Mouse (Mus musculus): Measurements from ENCODE around the gene Fbxl12.

Gene Fbxl12

DNA sequence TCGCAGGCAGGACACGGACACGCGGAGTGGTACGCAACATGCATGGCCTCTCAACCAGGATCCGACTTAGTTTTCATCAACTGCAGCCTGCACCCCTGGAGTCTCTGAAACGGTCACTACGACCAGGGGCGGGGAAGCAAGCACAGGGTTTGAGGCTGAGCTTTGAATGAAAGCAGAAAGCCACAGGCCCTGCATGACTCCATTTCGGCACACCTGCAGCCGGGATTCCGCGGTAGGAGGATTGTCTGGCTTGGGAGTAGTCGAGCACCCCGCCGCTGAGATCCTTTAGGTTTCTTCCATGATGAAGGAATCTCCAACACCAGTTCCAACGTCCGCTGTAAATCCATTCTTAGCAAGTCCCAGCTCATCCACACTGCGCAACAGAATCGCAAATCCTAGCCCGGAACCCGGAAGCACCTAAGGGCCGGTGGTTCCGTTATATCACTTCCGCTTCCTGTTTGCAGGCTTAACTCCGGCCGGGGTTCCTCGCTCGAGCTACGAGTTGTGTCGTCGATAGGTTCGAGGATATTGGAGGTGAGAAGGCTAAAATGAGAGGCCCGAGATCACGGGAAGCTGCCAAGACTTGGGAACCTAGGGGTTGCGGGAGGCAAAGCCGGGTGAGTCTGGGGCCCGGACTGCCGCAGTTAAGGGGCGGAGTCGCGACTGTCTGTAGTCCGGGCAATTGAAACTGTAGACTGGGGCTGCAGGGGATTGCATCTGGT lies at the start of gene Fbxl12:
Gene Fbxl12 (minus strand): TSS at position 408 of the 722 bp plus-strand sequence.
- peak; percentile 92 for DNase-seq (ENCODE audit: low read depth, low spot score)

DNA sequence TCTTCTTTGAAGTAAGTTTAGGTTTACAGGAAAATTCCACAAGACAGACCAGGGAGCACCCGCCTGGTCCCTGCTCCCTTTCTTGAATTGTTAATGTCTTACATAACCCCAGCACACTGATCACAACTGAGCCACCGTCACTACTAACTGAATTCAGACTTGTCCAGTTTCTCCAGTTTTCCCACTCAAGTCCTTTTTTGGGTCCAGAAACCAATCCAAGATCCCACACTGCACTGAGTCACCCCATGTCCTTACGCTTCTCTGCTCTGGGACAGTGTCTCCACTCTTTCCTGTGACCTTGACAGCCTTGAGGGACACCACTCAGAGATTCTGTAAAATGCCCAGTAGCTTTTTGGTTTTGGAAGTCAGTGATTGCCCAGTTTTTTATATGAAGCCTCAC lies 48.3 kb upstream of the Fbxl12 start:
- DNase-seq (ENCODE audit: low read depth, low spot score) = no peak

DNA sequence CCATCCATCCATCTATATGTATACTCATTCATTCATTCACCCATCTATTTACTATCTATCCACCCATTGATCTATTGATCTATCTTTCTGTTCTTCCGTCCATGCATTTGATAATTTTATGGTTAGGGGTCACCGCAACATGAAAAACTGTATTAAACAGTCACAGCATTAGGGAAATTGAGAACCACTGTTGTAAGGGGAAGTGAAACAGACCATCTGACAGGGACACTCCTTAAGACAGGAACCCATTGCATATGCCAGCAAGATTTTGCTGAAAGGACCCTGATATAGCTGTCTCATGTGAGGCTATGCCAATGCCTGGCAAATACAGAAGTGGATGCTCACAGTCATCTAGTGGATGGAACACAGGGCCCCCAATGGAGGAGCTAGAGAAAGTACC lies 45.9 kb upstream of the Fbxl12 start:
- peak; percentile 48 for DNase-seq (ENCODE audit: low read depth, low spot score)

DNA sequence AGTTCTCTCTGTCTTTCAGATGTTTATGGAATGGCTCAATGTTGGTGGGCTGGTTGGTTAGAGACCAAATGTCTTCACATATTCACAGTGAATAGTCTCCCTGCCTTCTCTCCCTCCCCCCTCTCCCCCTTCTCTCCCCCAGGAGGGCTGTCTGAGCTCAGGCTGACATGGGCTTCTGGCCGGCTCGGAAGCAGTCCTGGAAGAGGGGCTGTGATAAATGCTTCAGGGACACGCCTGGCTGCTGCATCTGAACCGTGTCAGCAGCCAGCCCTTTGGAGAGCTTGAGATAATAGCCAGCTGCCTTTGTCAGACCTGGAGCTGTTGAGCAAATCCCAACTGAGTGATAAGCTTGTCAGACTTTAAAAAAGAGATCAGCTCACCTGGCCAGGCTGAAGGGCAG lies 45.3 kb upstream of the Fbxl12 start:
- no peak for DNase-seq (ENCODE audit: low read depth, low spot score)

DNA sequence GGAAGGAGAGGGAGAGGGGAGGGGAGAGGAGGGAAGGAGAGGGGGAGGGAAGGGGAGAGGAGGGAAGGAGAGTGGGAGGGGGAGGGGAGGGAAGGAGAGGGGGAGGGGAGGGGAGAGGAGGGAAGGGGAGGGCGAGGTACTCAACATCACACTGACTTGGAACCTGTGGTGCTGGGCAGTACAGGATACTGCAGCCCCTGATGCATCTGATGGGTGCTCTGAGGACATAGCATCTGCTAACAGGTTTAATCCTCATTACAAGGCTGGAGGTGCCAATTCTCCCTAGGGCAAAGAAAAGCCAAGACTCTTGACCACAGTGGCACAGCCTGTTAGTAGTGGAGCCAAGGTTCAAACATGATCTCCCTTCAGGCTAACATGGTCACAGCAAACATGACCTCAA lies 44.8 kb upstream of the Fbxl12 start:
- DNase-seq (ENCODE audit: low read depth, low spot score) = no peak

DNA sequence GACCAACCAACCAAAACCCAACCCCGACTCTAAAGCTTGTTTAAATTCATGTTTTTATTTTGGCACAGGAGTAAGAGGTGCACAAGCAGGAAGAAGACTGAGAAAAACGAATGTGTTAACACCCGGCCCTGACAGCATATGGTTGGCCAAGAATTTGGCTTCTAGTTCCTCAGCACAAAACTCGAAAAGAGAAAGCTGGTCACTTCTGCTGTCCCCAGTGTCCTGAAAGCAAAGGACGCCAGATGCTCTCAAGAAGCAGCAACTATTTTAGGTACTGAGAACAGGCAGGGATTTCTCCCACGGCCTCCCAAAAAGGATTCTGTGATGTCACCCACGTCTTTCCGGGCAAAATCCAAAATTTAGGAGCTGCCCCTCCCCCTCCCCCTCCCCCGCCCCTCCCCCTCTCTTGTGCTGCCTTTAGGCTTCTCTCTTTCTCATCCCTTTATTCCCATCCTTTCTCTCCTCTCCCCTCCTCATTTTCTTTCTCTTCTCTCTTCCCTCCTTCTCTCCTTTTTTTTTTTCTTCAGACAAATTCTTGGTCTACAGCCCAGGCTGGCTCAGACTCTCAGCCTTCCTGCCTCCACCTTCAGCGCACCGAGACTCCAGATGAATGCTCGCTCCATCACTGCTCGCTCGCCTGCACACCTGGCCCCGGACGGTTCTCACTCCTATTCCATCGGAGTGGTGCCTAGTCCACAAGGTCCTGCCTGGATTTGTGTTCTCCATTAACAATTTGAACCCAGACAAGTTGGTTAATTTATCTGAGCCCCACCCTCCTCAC lies 40.7 kb upstream of the Fbxl12 start:
- no peak for DNase-seq (ENCODE audit: low read depth, low spot score)

DNA sequence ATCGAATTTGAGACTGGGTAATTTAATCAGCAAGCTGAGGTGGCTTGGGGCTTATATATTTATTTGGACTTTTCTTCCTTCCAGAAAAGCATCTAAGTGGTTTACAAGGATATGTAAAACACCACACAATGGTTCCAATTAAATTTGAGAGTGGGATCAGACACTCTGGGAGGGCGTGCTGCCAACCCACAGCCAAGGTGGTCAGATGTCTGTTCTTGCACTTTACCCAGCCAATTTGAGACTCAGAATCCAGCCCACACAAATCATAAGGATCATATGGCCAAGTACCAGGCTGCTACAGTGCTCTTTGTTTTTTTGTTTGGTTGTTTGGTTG lies 37.8 kb upstream of the Fbxl12 start:
- DNase-seq (ENCODE audit: low read depth, low spot score) = no peak

DNA sequence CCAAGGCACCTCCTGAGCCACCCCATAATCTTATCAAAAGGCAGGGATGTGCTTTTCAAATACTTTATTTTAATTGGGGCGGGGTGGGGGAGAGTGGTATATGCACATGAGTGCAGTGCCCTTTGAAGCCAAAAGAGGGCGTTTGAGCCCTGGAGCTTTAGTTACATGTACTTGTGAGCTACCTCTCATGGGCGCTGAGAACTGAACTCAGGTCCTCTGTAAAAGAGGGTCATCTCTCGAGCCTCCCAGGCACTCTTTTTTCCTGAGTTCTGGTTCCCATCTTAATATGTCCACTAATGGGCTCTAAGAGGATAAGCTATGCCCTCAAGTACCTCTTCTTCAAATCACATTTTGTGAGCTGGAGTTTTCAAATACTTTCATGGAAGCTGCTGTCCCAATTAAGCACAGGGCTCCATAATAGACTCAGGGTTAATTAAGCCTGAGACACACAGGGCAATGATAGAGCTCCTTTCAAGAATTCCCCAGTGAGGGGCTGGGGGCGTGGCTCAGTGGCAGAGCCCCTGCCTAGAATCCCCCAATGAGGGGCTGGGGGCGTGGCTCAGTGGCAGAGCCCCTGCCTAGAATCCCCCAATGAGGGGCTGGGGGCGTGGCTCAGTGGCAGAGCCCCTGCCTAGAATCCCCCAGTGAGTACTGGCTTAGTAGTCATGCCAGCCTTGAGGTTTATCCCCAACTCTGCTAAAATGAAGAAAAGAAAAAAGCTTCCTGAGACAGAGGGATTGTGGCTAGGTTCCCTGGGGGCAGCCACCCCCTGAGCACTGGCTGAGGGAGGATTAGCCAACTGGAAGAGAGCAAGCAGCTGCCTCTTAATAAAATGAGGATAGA lies 37.2 kb upstream of the Fbxl12 start:
- no peak for DNase-seq (ENCODE audit: low read depth, low spot score)

DNA sequence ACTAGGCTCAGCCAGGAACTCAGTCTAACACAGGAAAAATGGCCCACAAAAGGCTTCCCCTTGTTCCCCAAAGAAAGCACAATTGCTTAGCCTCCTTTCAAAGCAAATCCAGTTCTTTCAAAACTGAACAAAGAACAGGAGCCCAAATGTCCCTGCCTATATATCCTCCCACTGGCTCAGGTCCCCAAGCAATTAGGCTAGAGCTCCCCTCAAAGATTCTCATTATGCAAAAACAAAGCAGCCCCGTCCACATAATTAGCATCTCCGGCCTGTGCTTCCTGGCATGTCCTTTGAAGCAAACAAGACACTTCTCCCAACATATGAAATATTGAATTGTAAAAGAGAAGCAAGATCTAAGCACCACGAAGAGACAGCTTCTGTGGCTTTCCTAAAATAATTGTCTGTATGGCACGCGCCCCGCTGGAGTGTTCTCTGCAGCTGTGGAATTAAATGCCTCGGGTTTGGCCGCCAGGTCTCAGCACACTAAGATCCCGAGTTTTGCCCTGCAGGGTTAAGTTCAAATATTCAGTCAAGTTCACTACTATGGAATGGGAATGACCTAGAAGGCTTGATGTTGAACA lies 35.9 kb upstream of the Fbxl12 start:
- no peak for DNase-seq (ENCODE audit: low read depth, low spot score)

DNA sequence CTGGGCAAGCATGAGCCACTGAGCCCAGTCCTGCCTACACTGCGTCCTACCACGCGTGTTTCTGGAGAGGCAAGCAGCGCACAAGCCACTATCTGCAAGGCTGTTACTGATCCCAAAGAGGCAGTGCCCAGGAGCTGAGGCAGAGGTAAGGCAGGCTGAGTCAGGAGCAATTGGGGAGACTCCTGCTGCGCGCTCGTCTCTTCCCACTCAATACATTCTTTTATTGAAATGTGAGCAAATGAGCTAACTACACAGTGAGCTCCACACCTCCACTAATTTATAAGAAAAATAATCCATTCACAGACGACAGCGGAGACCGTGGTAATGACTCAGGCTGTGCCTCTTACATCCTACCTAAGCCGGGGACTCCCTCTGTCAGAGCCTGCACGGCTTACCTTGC lies 33.3 kb upstream of the Fbxl12 start:
- no peak for DNase-seq (ENCODE audit: low read depth, low spot score)

DNA sequence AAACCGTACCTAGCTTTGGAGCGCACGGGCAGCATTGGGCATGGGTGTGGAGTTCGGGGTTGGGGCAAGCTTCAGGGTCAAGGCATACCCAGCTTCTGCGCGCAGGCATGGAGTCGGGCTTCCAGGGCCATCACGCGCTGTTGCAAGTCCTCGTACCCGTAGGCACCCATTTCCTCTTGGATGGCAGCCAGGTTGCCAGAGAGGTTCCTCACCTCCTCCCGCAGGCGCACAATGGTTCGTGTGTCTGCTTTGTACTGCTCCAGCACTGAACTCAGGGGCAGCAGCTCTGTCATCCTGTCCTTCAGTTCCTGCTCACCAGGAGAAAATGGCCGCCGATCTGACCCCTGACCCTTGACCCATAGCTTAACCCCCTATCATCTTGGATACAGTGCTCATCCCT lies 27.5 kb upstream of the Fbxl12 start:
- no peak for DNase-seq (ENCODE audit: low read depth, low spot score)

DNA sequence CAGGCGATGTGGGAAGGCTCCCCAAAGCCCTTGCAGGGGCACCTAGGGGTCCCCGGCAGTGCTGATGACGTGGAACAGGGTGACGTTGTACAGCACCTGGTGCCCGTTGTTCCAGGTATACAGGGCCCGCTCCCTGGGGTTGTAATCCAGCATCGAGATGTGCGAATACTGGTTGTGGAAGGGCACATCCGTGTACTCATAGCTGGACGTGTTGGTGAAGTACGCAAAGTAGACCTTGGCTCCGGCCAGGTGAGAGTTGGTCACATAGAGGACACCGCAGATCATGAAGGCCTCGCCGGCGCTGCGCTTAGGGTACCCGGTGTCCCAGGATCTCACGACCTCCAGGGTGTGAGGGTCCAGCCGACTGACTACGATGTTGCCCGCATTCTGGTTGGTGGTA lies 23.5 kb upstream of the Fbxl12 start:
- no peak for DNase-seq (ENCODE audit: low read depth, low spot score)

DNA sequence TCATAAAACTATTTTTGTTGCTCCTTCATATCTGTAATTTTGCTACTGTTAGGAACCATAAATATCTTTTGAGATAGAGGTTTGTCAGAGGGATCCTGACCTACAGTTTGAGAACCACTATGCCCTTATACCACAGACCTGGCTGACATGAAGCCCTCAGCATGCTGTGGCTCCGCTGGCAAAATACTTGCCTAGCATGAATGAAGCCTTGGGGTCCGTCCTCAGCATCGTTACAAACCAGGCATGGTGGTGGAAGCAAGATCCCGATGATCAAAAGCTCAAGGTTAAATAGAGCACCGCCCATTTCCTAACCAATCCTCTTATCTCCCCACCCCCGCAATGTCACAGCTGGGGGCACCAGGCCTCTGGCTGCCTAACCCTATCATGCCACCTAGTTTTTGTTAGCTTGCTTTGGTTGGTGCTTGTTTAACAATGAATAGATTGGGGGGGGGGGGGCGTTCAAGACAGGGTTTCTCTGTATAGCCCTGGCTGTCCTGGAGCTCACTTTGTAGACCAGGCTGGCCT lies 22.0 kb upstream of the Fbxl12 start:
- DNase-seq (ENCODE audit: low read depth, low spot score) = no peak

DNA sequence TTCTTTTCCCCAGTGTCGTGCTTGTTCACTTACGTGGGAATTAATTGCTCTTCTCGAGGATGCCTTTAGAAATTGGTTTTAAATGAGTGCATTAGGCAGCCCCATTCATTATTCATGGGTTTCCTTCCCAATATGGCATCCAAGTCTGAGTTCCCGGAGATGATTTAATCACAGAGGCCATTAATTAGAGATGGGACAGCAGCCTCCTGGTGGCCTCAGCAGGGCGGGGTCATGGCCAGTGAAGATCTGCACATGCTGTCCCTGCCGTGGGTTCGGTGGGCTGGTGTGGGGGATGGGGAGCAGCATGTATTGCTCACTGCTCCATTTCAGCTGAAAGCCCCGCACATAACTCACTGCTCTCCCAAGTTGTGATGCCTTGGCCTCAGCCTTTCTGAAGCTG lies 21.4 kb upstream of the Fbxl12 start:
- no peak for DNase-seq (ENCODE audit: low read depth, low spot score)

DNA sequence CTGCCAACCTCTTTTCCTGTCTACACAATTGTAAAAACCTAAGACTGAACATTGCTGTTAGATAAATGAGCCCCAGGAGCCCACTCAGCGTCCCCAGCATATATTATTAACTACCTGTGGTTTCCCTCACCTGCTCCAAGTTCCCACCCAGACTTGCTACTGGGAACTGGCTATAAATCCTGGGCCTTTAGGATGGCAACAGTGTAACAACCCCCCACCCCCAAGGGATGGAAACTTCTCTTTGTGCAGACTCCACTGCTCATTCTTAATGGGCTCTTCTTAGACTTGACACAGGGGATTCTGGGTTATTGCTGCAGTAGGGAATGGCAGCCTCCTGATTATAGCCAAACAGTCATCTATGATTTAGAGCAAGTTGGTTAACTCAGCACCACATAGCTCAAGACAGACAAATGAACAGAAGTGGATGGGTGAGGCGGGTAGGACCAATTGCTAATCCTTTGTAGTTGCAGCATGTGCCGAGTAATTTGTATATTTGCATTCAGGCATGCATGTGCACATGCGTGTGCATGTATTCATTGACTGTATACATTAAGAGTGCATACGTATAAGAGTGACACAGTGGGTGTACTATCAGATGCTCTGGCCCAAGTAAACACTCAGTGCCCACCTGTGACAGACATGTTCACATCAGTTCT lies 20.5 kb upstream of the Fbxl12 start:
- no peak for DNase-seq (ENCODE audit: low read depth, low spot score)

DNA sequence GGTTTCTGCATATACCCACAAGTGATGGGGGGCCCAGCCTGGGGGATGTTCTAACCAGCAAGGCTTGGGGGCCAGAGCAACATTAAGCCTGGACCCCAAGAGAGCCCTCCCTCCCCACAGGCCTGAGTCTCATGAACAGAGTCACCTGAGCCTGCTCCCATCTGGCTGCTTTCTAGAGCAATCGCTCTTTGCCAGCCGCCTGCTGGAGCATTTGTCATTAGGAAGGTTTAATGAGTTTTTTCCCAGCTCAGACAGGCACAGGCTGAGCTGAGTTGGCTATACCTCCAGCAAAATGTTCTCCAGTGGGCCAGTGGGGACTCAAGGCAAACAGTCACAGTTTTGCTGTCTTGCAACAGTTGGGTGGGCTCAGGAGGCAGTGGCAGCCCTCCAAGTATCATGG lies 19.8 kb upstream of the Fbxl12 start:
- no peak for DNase-seq (ENCODE audit: low read depth, low spot score)

DNA sequence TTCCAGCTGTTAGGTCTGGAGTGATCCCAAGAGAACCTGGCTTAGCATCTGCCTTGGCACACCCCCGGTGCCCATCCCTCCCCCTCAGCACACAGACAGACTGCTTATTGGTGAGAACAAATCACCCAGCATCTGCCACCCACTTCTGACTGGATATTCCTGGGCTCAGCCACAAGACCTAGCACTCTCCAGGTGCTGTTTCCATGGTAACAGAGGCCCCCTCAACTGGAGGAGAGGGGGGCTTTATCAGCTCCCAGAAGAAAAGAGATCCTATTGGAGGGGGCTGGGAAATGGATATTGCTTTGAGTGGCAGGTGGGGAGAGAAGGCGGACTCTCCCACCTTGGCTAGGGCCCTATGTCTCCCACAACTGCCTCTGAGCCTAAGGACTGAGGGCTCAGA lies 19.4 kb upstream of the Fbxl12 start:
- no peak for DNase-seq (ENCODE audit: low read depth, low spot score)

DNA sequence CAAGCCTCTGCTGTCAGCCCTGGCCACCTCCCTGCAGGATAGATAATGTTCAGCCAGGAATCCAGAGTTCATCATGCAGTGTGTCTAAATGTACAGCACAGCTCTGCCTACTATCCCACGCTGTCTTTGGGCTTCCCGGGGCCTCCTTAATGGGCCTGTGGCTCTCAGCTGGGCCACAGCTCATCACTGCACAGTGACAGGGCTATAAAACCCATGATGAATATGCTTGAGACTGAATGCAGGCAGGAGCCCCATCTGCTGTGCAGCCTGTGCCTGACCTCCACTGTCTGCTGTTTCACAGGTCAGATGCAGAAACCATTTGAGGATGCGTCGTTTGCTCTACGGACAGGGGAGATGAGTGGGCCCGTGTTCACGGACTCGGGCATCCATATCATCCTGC lies 18.3 kb upstream of the Fbxl12 start:
- DNase-seq (ENCODE audit: low read depth, low spot score) = no peak

DNA sequence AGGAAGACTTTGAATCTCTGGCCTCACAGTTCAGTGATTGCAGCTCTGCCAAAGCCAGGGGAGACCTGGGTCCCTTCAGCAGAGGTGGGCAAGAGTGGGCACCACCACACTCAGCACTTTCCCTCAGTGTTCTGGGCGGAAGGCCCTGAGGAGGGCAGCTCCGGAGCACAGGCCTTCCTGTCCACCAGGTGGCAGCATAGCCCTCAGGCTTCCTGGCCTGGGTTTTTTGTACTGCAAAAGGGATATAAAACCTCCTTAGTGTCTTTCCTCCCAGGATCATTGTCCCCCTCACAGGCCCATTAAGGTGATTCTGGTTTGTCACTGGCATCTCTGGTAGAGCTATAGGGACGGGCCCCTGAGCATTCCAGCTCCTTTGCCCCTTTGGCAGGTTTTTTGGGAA lies 17.8 kb upstream of the Fbxl12 start:
- peak; percentile 36 for DNase-seq (ENCODE audit: low read depth, low spot score)

DNA sequence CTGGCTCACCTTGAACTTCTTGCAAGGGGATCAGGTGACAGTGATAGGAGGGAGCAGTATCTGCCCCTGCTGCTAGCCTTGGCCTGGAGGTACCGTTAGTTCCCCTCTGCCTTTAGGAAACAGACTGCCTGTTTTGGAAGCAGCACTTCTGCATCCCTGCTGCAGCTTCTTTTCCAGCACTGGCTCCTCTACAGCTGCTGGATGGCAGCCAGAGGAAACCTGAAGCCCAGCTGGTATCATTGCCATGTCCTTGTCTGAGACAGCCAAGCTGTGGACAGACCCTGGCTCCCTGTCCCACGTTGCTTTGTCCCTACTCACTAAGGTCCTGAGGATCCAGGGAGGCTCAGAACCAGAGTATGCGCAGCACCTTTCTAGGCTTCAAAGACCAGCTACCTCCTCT lies 13.0 kb upstream of the Fbxl12 start:
- DNase-seq (ENCODE audit: low read depth, low spot score) = no peak

DNA sequence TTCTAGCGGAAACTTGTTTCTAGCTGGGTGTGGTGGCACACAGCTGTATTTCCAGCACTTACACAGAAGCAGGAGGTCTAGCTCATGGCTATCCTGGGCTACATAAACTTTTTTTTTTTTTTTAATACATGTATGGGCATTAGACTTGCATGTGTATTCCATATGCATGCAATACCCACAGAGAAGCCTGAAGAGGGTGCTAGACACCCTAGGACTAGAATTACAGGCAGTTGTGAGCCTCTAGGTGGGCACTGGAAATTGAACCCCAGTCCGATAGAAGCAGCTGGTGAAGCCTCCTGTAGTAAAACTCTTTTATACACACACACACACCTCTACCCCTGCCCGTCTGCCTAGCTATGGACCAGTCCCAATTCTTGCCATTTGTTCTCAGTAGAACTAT lies 9.3 kb upstream of the Fbxl12 start:
- no peak for DNase-seq (ENCODE audit: low read depth, low spot score)

All from A20 (cell line).